Mouse (Mus musculus) liver, adult 2 months (tissue): ENCODE measurements around the gene Bin2. TPM values are rescaled to one million over a fixed set of nuclear protein-coding genes. Genes with fewer than 3 reads are reported as not detected.

Experiments used
- DNase-seq: peaks from one replicate; pipeline ENCODE4 v3.0.0-alpha.2; 2011; ENCODE audit warnings: low read depth, low spot score; ENCODE audit errors: extremely low read depth
- H3K27ac ChIP-seq: fragments of 200-500 bp; replicated peaks from 2 replicates; pipeline ENCODE4 v1.5.1; 2012; ENCODE audit warnings: low read depth, mild to moderate bottlenecking, control low read depth, inconsistent platforms, low read length; ENCODE audit not compliant: insufficient read depth
- H3K27me3 ChIP-seq: fragments of 200-500 bp; 2 replicates; pipeline ENCODE4 v1.6.1; 2012; ENCODE audit warnings: mild to moderate bottlenecking, moderate library complexity, low read length, inconsistent platforms; ENCODE audit not compliant: control insufficient read depth, insufficient read depth
- H3K36me3 ChIP-seq: fragments of 200-500 bp; 2 replicates; pipeline ENCODE4 v1.6.1; 2012; ENCODE audit warnings: low read length, inconsistent platforms; ENCODE audit not compliant: control insufficient read depth, insufficient read depth
- H3K4me1 ChIP-seq: fragments of 200-500 bp; 2 replicates; pipeline ENCODE4 v1.6.1; 2011; ENCODE audit warnings: low read length; ENCODE audit not compliant: control insufficient read depth, insufficient read depth
- H3K4me3 ChIP-seq: fragments of 200-500 bp; 2 replicates; pipeline ENCODE4 v1.5.1; 2011; ENCODE audit warnings: low read depth, mild to moderate bottlenecking, control low read depth, low read length, moderate library complexity; ENCODE audit not compliant: insufficient read depth
- H3K79me2 ChIP-seq: fragments of 200-500 bp; 2 replicates; pipeline ENCODE4 v1.6.1; 2012; ENCODE audit warnings: inconsistent platforms, mild to moderate bottlenecking, low read length, moderate library complexity; ENCODE audit not compliant: control insufficient read depth, insufficient read depth
- H3K9ac ChIP-seq: fragments of 200-500 bp; 2 replicates; pipeline ENCODE4 v1.6.1; 2012; ENCODE audit warnings: low read depth, mild to moderate bottlenecking, control low read depth, inconsistent platforms, low read length
- CTCF ChIP-seq: fragments of 200-500 bp; IDR thresholded peaks from 2 replicates; pipeline ENCODE4 v1.5.1; 2011; ENCODE audit warnings: low read depth, low read length, control low read depth
- POLR2A ChIP-seq: fragments of 200-500 bp; IDR thresholded peaks from 2 replicates; pipeline ENCODE4 v1.6.1; 2011; ENCODE audit warnings: low read length, control low read depth; ENCODE audit not compliant: insufficient read depth; ENCODE audit errors: extremely low read depth
- WGBS: fragments of 180-500 bp; shearing (Covaris S2); methylation state at CpG from one replicate; pipeline ENCODE4 v1.1.7; 2018; 5-methylcytosine and 5-hydroxymethylcytosine counted together
- polyA plus RNA-seq: library from polyadenylated mRNA; depleted of rRNA; stranded (reverse); fragments of >200 nt; gene quantifications from 2 replicates; pipeline ENCODE4 v1.2.3, GENCODE M21; 2012
- total RNA-seq: library from RNA; depleted of rRNA; stranded (reverse); fragments of >200 nt; gene quantifications from 2 replicates; pipeline ENCODE4 v1.2.3, GENCODE M21; 2014

The Bin2 gene
- total and polyA plus RNA-seq, 2 experiments: 1.0 to 4.0 TPM

DNA sequence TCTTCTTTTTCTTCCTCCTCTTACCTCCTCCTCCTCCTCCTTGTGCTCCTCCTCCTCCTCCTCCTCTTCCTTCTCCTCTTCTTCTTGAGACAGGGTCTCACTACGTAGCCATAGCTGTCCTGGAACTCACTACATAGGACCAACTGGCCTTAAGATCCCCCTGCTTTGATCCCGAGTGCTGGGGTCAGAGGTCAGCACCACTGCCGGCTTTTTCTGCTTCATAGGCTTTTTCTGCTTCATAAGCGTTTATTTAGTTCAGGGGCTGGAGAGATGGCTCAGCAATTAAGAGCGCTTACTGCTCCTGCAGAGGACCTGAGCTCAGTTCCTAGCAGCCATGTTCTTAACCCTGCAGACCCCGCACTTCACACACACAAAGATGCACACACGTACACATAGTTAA lies 12.4 kb upstream of the Bin2 start:
- TF ChIP-seq POLR2A (no peak), CTCF (no peak)
- H3K9ac ChIP-seq: no peak overlapping the region
- no peak overlapping the region for H3K4me3 ChIP-seq
- DNase-seq: peak; percentile 52
- H3K27me3 ChIP-seq: no peaks in the 10 kb centered on the region
- WGBS: 24% methylated on average over 7 of the region's 7 CpGs
- no peaks in the 10 kb centered on the region for H3K36me3 ChIP-seq
- no peaks in the 10 kb centered on the region for H3K79me2 ChIP-seq
- no peak overlapping the region; the same call in 1 of the 2 replicates for H3K27ac ChIP-seq
- peaks cover 24% of the 10 kb centered on the region for H3K4me1 ChIP-seq

DNA sequence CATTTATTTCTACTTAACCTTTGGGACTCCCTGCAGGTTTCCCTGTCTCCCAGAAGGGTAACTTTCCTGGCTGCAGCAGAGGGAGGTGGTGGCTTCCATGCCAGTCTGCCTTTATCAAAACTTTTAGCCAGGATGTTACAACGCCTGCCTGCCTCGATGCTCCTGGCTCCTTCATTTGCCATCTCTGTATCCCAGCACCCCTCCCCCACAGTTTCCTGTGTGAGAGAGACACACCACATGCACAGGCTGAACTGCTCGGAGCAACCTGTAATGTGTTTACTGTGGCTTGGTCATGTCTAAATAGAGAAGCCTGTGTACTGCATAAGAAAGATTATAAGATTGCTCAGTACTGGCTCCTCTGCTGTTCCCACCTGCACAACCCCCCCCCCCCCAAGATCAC lies 11.0 kb upstream of the Bin2 start:
- WGBS: 2% methylated on average over 3 of the region's 3 CpGs
- no peaks in the 10 kb centered on the region for H3K36me3 ChIP-seq
- H3K27me3 ChIP-seq: no peaks in the 10 kb centered on the region
- no peaks in the 10 kb centered on the region for H3K79me2 ChIP-seq
- TF ChIP-seq POLR2A (no peak), CTCF (no peak)
- H3K27ac ChIP-seq: peak overlapping the region; percentile 27; the same call in 1 of the 2 replicates
- no peak overlapping the region for H3K4me3 ChIP-seq
- H3K9ac ChIP-seq: no peak overlapping the region
- peak; percentile 45 for DNase-seq
- H3K4me1 ChIP-seq: peaks cover 24% of the 10 kb centered on the region

DNA sequence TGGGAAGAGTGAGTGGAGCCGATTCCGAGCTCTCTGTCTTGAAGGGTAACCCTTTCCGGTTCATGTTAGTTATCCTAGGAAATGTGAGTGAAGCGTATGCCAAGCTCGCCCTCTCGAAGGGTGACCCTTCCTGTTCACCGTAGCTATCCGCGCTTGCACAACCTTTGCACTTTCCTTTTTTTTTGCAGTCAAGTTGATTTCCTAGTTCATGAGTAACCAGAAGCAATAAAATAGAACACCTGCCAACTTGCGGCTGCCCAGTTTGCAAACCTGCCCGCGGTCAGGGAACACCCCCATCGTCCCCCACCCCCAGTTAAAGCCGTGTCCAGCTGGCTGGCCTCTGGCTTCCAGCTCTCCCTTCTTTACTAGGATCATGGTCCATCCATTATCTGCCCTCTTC lies 9.7 kb upstream of the Bin2 start:
- Histone ChIP-seq H3K4me1 (peaks cover 29% of the 10 kb centered on the region), H3K9ac (no peak overlapping the region), H3K27ac (peak overlapping the region; percentile 70), H3K4me3 (0 out of 2 replicates have a peak overlapping the region, but pooled peaks have one; percentile 1), H3K27me3 (no peaks in the 10 kb centered on the region), H3K79me2 (no peaks in the 10 kb centered on the region), H3K36me3 (no peaks in the 10 kb centered on the region)
- 13% methylated on average over 14 of the region's 14 CpGs for WGBS
- peak; percentile 97 for DNase-seq
- TF ChIP-seq POLR2A: no peak
- no peak for TF ChIP-seq CTCF

DNA sequence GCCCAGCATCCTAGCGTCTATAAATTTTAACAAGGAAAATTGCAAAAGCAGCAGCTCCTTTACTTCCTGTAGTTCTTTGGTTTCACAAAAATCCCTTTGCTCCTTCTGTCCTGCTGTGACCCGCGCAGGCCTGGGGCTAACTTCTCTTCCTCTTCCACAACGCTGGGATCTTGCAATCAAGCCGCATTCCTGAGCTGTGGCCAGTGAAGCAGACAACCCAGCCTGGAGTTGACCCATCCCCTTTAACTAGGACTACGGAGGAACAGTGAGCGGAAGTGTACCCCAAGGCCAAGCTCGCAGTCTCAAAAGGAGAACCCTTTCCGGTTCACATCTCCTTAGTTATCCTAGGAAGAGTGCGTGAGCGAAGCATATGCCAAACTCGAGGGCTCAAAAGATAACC lies 9.2 kb upstream of the Bin2 start:
- TF ChIP-seq POLR2A (no peak), CTCF (no peak)
- Histone ChIP-seq H3K27me3 (no peaks in the 10 kb centered on the region), H3K4me3 (0 out of 2 replicates have a peak overlapping the region, but pooled peaks have one; percentile 1), H3K4me1 (peaks cover 29% of the 10 kb centered on the region), H3K36me3 (no peaks in the 10 kb centered on the region), H3K9ac (no peak overlapping the region), H3K27ac (peak overlapping the region; percentile 70), H3K79me2 (no peaks in the 10 kb centered on the region)
- 18% methylated on average over 12 of the region's 12 CpGs for WGBS
- DNase-seq: peak; percentile 84

DNA sequence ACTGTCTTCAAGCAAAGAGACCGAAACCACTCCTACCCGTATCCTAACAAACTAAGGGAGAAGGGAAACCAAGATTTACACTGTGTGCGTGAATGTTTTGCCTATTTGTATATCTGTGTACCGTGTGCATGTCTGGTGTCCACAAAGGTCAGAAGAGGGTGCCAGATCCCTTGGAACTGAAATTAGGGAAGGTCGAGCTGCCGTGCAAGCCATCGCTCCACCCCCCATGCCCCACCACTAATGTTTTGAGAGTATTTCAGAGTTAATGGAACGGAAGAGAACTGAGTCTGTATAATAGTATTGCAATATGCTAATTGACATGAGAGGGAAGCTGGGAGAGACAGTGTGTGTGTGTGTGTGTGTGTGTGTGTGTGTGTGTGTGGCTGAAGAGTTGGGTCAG lies 8.3 kb upstream of the Bin2 start:
- H3K36me3 ChIP-seq: no peaks in the 10 kb centered on the region
- peak overlapping the region; percentile 70 for H3K27ac ChIP-seq
- no peak overlapping the region for H3K4me3 ChIP-seq
- H3K4me1 ChIP-seq: peaks cover 31% of the 10 kb centered on the region
- peak; percentile 58 for DNase-seq
- 46% methylated on average over 8 of the region's 8 CpGs for WGBS
- no peaks in the 10 kb centered on the region for H3K79me2 ChIP-seq
- no peak overlapping the region for H3K9ac ChIP-seq
- TF ChIP-seq POLR2A: no peak
- no peaks in the 10 kb centered on the region for H3K27me3 ChIP-seq

DNA sequence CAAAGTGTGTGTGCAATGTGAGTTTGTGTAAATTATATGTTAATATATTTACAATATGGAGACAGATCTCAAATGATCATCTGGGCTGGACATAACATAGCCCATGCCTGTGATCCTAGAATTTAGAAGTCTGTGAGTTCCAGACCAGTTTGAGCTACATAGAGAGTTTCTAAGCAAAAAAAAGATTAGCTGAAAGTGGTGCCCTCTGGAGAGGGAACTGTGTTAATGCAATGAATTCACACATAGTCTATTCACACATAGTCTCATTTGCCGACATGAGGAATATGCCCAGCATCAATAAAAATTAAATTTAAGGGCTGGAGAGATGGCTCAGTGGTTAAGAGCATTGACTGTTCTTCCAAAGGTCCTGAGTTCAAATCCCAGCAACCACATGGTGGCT lies 7.2 kb upstream of the Bin2 start:
- Histone ChIP-seq H3K36me3 (no peaks in the 10 kb centered on the region), H3K27me3 (no peaks in the 10 kb centered on the region), H3K9ac (no peak overlapping the region), H3K4me1 (peaks cover 27% of the 10 kb centered on the region), H3K4me3 (no peak overlapping the region), H3K27ac (no peak overlapping the region), H3K79me2 (no peaks in the 10 kb centered on the region)
- WGBS: 77% methylated on average over 1 of the region's 1 CpGs
- DNase-seq: no peak
- no peak for TF ChIP-seq CTCF
- no peak for TF ChIP-seq POLR2A
